Mouse (Mus musculus) forebrain, embryonic 14.5 days (tissue): ENCODE results near the gene 2700081O15Rik. TPM values are rescaled to one million over a fixed set of nuclear protein-coding genes. Genes with fewer than 3 reads are reported as not detected.
"Not testable (repeated sequence)": the region's sequence is repeated elsewhere in the genome, so short reads cannot be mapped to it uniquely, and the experiment has no call there.

Source experiments
- ATAC-seq: fragments of 200-750 bp; cut with Nextera tagmentation; 2 replicates; pipeline ENCODE4 v1.8.0; 2017; ENCODE audit warnings: mild to moderate bottlenecking, moderate library complexity
- DNase-seq: peaks from one replicate; pipeline ENCODE4 v3.0.0-alpha.2; 2015; ENCODE audit warnings: low spot score
- H3K27ac ChIP-seq: fragments of 300-500 bp; sonication (generic); 2 replicates; pipeline ENCODE4 v1.5.1; 2014; ENCODE audit warnings: low read depth, mild to moderate bottlenecking, control low read depth, low read length, moderate library complexity
- H3K27me3 ChIP-seq: fragments of 300-500 bp; sonication (generic); replicated peaks from 2 replicates; pipeline ENCODE4 v1.6.1; 2014; ENCODE audit warnings: low read length, control low read depth, mixed read lengths; ENCODE audit not compliant: control insufficient read depth, insufficient read depth
- H3K36me3 ChIP-seq: fragments of 300-500 bp; sonication (generic); 2 replicates; pipeline ENCODE4 v1.6.1; 2014; ENCODE audit warnings: low read length, control low read depth; ENCODE audit not compliant: control insufficient read depth, insufficient read depth
- H3K4me1 ChIP-seq: fragments of 300-500 bp; sonication (generic); 2 replicates; pipeline ENCODE4 v1.6.1; 2014; ENCODE audit warnings: antibody characterized with exemption, low read length, control low read depth; ENCODE audit not compliant: control insufficient read depth, insufficient read depth
- H3K4me2 ChIP-seq: fragments of 300-500 bp; sonication (generic); 2 replicates; pipeline ENCODE4 v1.6.1; 2014; ENCODE audit warnings: mild to moderate bottlenecking, control low read depth, low read length
- H3K4me3 ChIP-seq: fragments of 300-500 bp; sonication (generic); 2 replicates; pipeline ENCODE4 v1.5.1; 2014; ENCODE audit warnings: low read depth, low read length, control low read depth
- H3K9ac ChIP-seq: fragments of 300-500 bp; sonication (generic); 2 replicates; pipeline ENCODE4 v1.6.1; 2014; ENCODE audit warnings: mild to moderate bottlenecking, low read length, control low read depth, moderate library complexity
- H3K9me3 ChIP-seq: fragments of 300-500 bp; sonication (generic); replicated peaks from 2 replicates; pipeline ENCODE4 v1.6.1; 2016; ENCODE audit warnings: low read length, control low read depth, mixed read lengths; ENCODE audit not compliant: control insufficient read depth
- WGBS: fragments of 180-500 bp; shearing (Covaris S2); extraction: QIAGEN DNeasy Blood & Tissue Kit; methylation state at CpG from one replicate; pipeline ENCODE4 v1.1.7; 2014; 5-methylcytosine and 5-hydroxymethylcytosine counted together
- polyA plus RNA-seq: library from polyadenylated mRNA; unstranded; fragments of >200 nt; fragmentation: Nextera tagmentation; extraction: Ambion mirVana; gene quantifications from 2 replicates; pipeline ENCODE4 v1.2.1, GENCODE M21; 2014

2700081O15Rik gene
- 22.1 and 24.7 TPM in 2 replicates for polyA plus RNA-seq

DNA sequence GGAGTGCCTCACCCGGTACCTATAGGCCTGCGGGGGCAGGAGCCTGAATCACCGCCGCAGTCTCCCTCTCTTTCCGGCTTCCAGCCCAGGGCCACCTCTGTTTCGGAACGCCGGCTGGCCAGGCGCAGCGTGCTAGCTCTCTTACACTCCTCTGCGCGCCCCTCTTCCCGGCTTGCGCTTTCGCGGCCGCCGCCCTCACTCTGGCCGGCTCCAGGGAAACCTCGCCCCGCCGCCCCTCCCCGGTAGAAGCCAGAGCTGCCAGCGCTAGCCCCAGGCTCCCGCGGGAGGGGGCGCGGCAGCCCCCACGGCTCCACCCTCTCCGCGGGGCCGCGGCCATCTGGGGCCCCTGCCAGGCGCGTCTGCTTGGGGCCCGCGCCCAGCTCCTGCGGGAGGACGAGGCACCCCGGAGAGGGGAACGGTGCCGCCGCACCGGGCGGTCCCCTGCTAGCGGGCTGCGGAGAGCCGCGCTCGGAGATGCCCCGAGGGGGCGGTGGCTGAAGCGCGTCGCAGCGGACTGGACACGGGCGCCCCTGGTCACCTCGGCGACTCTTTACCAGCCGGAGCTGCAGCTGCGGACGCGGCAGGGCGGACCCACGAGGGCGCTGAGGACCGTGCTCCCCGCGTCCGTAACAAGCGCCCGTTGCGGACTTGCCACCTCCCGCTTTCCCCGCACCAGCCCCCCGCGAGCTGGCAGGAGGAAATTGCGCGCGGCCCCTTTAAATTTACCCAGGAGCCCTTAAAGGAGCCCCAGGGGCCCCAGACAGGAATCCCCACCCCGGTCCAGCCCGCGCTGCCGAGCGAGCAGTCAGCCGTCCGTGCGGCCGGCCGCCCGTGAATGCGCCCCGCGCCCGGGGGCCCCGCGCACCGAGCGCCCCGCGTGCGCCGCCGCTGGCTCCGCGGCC, at the start of gene 2700081O15Rik:
TSS of gene 2700081O15Rik (plus strand) at position 792 of the 902 bp plus-strand sequence.
- no peaks in the 10 kb centered on the region for H3K9me3 ChIP-seq
- peak within 1 kb of the TSS; percentile 99 for H3K27ac ChIP-seq
- H3K36me3 ChIP-seq, result peaks cover 21% of the 10 kb centered on the region
- peak within 1 kb of the TSS; percentile 83 for H3K4me3 ChIP-seq
- H3K9ac ChIP-seq, result peak within 1 kb of the TSS; percentile 99
- H3K4me1 ChIP-seq, result peaks cover 38% of the 10 kb centered on the region
- ATAC-seq, result peak; percentile 64
- H3K27me3 ChIP-seq, result no peaks in the 10 kb centered on the region
- under 1% methylated on average over 102 of the region's 107 CpGs for WGBS
- DNase-seq, result peak; percentile 92
- peak within 1 kb of the TSS; percentile 93 for H3K4me2 ChIP-seq

DNA sequence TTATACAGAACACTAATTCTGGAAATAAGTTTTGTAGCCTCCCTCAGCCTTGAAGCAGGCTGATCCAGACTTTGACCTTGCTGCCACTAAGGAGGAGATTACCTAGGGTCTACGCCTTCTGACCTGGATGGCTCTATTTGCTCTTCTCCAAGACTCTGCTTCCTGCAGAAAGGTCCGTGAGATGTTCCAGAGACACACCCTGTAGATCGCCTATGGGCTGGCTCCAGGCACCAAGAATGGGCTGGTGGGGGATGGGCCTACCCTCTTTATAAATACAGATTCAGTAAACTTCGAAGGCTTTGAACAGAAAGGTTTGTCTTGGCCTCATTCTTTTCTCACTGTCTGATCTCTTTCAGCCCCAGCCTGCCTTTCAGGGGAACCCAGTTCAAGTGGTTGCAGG, 48.0 kb upstream of the 2700081O15Rik start:
- not testable (repeated sequence) for H3K4me2 ChIP-seq, H3K9me3 ChIP-seq, H3K27me3 ChIP-seq, H3K4me1 ChIP-seq, DNase-seq, H3K27ac ChIP-seq, ATAC-seq, H3K9ac ChIP-seq, H3K4me3 ChIP-seq
- WGBS, result 95% methylated on average over 4 of the region's 4 CpGs
- H3K36me3 ChIP-seq, result peaks cover 83% of the 10 kb centered on the region

DNA sequence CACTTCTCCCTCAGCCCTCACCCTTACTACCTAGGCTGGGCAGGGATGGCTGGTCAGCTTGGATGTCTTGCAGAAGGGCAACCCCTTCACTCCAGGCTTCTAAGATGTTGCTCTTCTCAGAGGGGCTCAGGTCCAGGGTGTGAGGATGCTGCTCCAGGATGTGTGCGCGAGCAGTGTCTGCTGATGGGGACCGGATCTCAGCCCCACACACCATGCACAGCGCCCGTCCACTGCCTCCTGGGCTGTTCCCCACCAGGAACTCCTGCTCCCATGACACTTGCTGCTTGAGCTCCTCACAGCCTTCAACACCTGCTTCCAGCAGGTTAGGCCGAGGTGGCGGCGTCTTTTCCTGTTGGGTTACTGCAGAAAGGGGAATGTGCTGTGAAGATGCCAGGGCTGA, 42.9 kb upstream of the 2700081O15Rik start:
- Histone ChIP-seq H3K27ac (no peak overlapping the region), H3K36me3 (peaks cover 68% of the 10 kb centered on the region), H3K9ac (no peak overlapping the region), H3K4me1 (no peaks in the 10 kb centered on the region), H3K4me2 (no peak overlapping the region), H3K27me3 (no peaks in the 10 kb centered on the region), H3K4me3 (no peak overlapping the region), H3K9me3 (no peaks in the 10 kb centered on the region)
- DNase-seq (no peak), ATAC-seq (no peak)
- 95% methylated on average over 8 of the region's 8 CpGs for WGBS

DNA sequence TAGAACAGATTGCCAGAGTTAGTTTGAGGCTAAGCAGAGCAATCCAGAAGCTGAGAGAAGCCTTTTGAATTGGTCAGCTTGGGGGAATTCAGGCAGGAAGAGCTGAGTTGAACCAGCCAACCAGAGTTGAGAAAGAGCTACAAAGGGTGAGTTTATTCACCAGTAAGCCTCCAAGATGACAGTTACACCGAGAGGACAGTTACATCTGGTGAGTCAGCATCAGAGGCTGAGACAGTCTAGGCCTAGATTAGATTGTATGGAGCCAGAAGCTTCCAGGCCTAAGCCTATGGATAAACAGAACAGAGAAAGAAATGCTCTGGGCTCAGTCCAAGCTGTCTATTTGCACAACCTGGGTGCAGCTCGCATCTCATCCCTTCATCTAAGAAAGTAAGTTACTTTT, 39.8 kb upstream of the 2700081O15Rik start:
- Histone ChIP-seq H3K4me3 (no peak overlapping the region), H3K9ac (no peak overlapping the region), H3K27me3 (no peaks in the 10 kb centered on the region), H3K4me2 (no peak overlapping the region), H3K4me1 (peaks cover 14% of the 10 kb centered on the region), H3K9me3 (no peaks in the 10 kb centered on the region), H3K36me3 (peaks cover 38% of the 10 kb centered on the region), H3K27ac (no peak overlapping the region)
- DNase-seq (no peak), ATAC-seq (no peak)
- 81% methylated on average over 2 of the region's 2 CpGs for WGBS

DNA sequence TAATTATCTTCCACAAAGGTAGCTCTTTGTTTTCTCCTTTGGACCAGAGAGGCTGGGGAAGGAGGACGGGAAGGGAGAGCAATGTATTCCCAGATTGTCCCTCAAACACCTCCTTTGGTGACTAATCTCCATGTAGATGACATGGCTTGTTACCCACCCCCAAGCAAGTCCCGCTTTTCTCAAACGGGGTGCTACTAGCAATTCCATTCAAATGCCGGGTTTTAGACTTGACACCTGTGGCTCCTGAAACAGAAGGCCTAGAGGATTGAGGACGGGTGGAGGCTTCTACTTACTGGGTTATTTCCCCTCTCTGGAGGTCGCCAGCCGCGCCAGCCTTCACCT, 35.5 kb upstream of the 2700081O15Rik start:
- H3K4me2 ChIP-seq, result peak overlapping the region; percentile 85
- H3K4me1 ChIP-seq, result peaks cover 25% of the 10 kb centered on the region
- H3K27ac ChIP-seq, result peak overlapping the region; percentile 93
- WGBS, result 2% methylated on average over 8 of the region's 8 CpGs
- peak overlapping the region; percentile 95 for H3K9ac ChIP-seq
- ATAC-seq (no peak), DNase-seq (no peak)
- H3K9me3 ChIP-seq, result no peaks in the 10 kb centered on the region
- peaks cover 7% of the 10 kb centered on the region; the same call in 1 of the 2 replicates for H3K36me3 ChIP-seq
- H3K4me3 ChIP-seq, result peak overlapping the region; percentile 90
- H3K27me3 ChIP-seq, result no peaks in the 10 kb centered on the region

DNA sequence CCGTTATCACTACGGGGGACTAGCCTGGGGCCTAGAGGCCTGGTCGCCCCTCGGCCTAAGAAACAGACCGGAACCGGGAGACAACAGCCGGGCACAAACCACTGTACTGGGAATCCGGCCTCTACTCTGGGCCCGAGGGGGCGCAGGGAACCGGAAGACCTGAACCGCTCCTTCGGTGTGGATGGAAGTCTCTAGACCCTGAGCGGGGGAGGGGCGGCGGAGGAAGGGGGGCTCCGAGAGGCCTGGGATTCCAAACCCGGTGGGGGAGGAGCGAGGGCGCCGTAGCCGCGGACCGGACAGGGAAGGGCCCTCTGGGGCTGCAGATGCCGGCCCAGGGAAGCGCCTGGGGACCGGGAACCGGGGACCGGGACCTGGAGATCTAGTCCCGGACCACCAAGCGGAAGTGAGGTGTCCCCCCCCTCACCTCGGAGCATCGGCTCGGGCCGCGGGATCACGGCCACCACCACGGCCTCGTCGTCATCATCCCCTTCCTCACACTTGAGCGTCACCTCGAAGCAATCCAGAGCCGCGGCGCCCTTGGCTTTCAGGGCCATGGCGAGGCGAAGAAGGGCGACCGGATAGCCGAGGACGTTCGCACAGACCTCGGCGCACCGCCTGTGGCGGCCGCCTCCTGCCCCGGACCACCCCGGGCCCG, 35.0 kb upstream of the 2700081O15Rik start:
- DNase-seq, result peak; percentile 75
- peak overlapping the region; percentile 95 for H3K9ac ChIP-seq
- H3K36me3 ChIP-seq, result peaks cover 7% of the 10 kb centered on the region; the same call in 1 of the 2 replicates
- H3K4me1 ChIP-seq, result peaks cover 25% of the 10 kb centered on the region
- peak overlapping the region; percentile 90 for H3K4me3 ChIP-seq
- no peaks in the 10 kb centered on the region for H3K27me3 ChIP-seq
- ATAC-seq, result peak; percentile 57
- H3K27ac ChIP-seq, result peak overlapping the region; percentile 93
- no peaks in the 10 kb centered on the region for H3K9me3 ChIP-seq
- WGBS, result 0% methylated on average over 44 of the region's 60 CpGs
- H3K4me2 ChIP-seq, result peak overlapping the region; percentile 85

DNA sequence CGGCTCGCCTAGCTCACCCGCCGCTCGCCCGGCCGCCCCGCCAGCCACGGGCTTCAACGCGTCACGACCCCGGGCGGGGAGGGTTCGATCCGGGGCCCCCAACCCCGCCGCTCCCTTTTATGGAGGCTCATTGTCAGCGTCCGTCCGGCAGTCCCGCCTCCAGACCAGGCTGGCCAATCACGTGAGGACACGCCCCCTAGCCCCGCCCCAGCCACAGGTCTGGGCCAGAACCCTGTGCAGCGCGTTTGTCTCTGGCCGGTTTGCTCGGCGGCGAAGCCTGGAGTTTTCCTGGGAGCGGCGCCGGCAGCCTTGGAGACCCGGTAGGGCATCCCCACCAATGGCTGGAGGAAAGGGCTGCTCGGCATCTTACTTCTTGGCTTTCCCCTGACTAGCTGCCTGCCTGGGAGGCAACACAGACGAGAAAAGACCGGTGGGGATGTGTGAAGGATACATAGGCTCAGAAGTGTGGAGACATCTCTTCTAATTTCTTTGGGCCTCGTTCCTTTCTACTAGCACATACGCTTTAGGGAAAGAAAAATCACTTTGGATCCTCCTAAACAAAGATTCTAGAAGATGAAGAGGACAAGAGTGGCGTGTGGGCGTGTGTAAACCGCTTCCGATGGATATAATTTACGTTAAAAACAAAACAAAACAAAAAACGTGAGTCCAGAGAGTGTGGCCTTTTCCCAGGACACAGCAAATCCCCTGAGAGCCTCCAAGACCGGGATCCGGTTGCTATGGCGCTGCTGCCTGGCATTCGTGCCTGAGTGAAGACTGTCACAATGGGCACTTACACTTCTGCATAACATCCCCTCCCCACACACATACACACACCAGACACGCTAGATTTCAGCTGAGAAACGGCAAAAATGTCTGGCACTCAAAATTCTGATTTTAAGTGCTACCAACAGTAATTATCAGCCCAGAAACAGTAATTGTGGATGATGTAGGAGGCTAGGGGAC, 34.2 kb upstream of the 2700081O15Rik start, which contains the start of gene Spindoc:
TSS of gene Spindoc (minus strand) at position 92 of the 963 bp plus-strand sequence.
- peaks cover 25% of the 10 kb centered on the region for H3K4me1 ChIP-seq
- no peaks in the 10 kb centered on the region for H3K9me3 ChIP-seq
- DNase-seq, result peak; percentile 96
- H3K9ac ChIP-seq, result peak within 1 kb of the TSS; percentile 95
- WGBS, result under 1% methylated on average over 41 of the region's 52 CpGs
- H3K27ac ChIP-seq, result peak within 1 kb of the TSS; percentile 93
- peak; percentile 98 for ATAC-seq
- peaks cover 7% of the 10 kb centered on the region; the same call in 1 of the 2 replicates for H3K36me3 ChIP-seq
- peak within 1 kb of the TSS; percentile 90 for H3K4me3 ChIP-seq
- no peaks in the 10 kb centered on the region for H3K27me3 ChIP-seq
- H3K4me2 ChIP-seq, result peak within 1 kb of the TSS; percentile 85

DNA sequence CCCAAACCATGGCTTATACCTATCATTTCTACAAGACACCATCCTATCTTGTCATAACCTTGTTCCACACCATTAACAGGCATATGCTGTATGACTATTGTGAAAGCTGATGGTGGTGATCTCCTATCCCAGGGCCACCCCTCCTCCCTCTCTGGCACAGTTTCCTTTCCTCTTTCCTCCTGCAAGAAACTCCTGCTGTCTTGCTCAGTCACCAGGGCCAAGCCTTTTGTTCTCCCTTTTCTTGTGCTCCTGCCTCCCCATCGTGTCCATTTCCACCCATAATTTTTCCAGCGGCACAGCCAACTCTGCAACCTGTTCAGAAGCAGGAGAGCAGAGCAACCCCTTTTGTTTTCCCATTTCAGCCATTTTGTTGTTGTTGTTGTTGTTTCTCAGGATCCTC, 31.4 kb upstream of the 2700081O15Rik start:
- Histone ChIP-seq H3K27me3 (no peaks in the 10 kb centered on the region), H3K9me3 (peaks cover 5% of the 10 kb centered on the region), H3K9ac (no peak overlapping the region), H3K4me3 (no peak overlapping the region), H3K4me1 (peaks cover 19% of the 10 kb centered on the region), H3K4me2 (no peak overlapping the region), H3K27ac (no peak overlapping the region), H3K36me3 (no peaks in the 10 kb centered on the region)
- ATAC-seq, result no peak
- 26% methylated on average over 2 of the region's 2 CpGs for WGBS
- peak; percentile 11 for DNase-seq
